In genomic region chr2:132497412-132498135, GRCm38 (mm10) we compare ENCODE assay signal across 9 mouse cellular contexts.
DNase-seq lines count a peak whose midpoint lies in the region; ATAC-seq and TF ChIP-seq lines count a peak whose summit lies in the region.
"Had no signal": no experiment of that assay in that cellular context is flagged by ENCODE, and none has a peak within 500 bp of the region (broad histone marks: within the 10 kb centered on the region; RNA-seq: fewer than 3 reads in every experiment).

No protein-coding gene starts in this region.

- 81% methylated on average over 7 of the region's 7 CpGs for WGBS in heart, embryonic 11.5 days (ENCODE audit: insufficient replicate concordance)

- peak; percentile 81 for TF ChIP-seq RAD21 in CH12.LX (IDR thresholded peaks at IDR 0.05; ENCODE audit: low read depth, low read length)

- dilution Hi-C loops in CH12.LX (cut with MboI; ENCODE audit: extremely low pct_ligation_motif_present, extremely low pct_unique_long_range_greater_than_20kb, low sequenced_read_pairs), result no loop called here

- H3K27ac ChIP-seq in left cerebral cortex, adult 2 months, result no peak overlapping the region
- H3K27ac ChIP-seq in CH12.LX (ENCODE audit: insufficient read depth, low read depth), result no peak overlapping the region
- H3K27ac ChIP-seq in heart, embryonic 11.5 days (ENCODE audit: low read depth, low read length), result no peak overlapping the region
- H3K27ac ChIP-seq: limb, embryonic 15.5 days had no signal

- in situ Hi-C loops in CH12.LX (cut with MboI; ENCODE audit: low pct_ligation_motif_present, low pct_unique_long_range_greater_than_20kb, low sequenced_read_pairs), result loop anchor here (25.0 kb wide), 2 partner anchors 360 to 535 kb away; partner anchors contain the start of genes Prnd and Slc23a2

- DNase-seq in left cerebral cortex, adult 2 months (ENCODE audit: extremely low spot score in 1 of 2, low spot score in 2 of 2), result no peak
- DNase-seq in left cerebral cortex, postnatal 36 days (ENCODE audit: low spot score in 2 of 2), result no peak
- DNase-seq in CH12.LX (ENCODE audit: extremely low read depth), result peak; percentile 44
- peak; percentile 70 for DNase-seq in brain, adult 2 months (ENCODE audit: low read depth, low spot score)
- no peak for DNase-seq in spleen, postnatal 36 days (ENCODE audit: low spot score in 2 of 2)
- no peak for DNase-seq in adrenal gland, adult (ENCODE audit: inconsistent age in 2 of 2, low spot score in 1 of 2)

- ATAC-seq in megakaryocyte progenitor cell, adult 5-6 weeks (replicated peaks; ENCODE audit: poor library complexity), result peak; percentile 96
- no peak for ATAC-seq in heart, embryonic 11.5 days (replicated peaks; ENCODE audit: insufficient number of reproducible peaks, low FRiP score, low TSS enrichment)

- no peak overlapping the region for H3K9ac ChIP-seq in CH12.LX (ENCODE audit: insufficient read depth, low read depth)
- no peak overlapping the region for H3K9ac ChIP-seq in heart, embryonic 11.5 days (ENCODE audit: low read depth, low read length)
- H3K9ac ChIP-seq: limb, embryonic 15.5 days had no signal

- no peak for TF ChIP-seq EP300 in CH12.LX (IDR thresholded peaks at IDR 0.05; ENCODE audit: low read length)

- H3K27me3 ChIP-seq in CH12.LX (replicated peaks), result no peaks in the 10 kb centered on the region
- no peaks in the 10 kb centered on the region for H3K27me3 ChIP-seq in heart, embryonic 11.5 days (ENCODE audit: control insufficient read depth, insufficient read depth, low read length)
- H3K27me3 ChIP-seq: limb, embryonic 15.5 days had no signal

- no peak for TF ChIP-seq POLR2A in CH12.LX (IDR thresholded peaks at IDR 0.05; ENCODE audit: low read depth, low read length)

- H3K4me3 ChIP-seq in left cerebral cortex, adult 2 months, result no peak overlapping the region
- no peak overlapping the region for H3K4me3 ChIP-seq in CH12.LX (replicated peaks in 1 of 3; ENCODE audit: low read depth in 2 of 3, low read length in 2 of 3, poor library complexity in 1 of 3)
- no peak overlapping the region for H3K4me3 ChIP-seq in heart, embryonic 11.5 days (ENCODE audit: low read depth, low read length)
- H3K4me3 ChIP-seq: limb, embryonic 15.5 days had no signal

- H3K9me3 ChIP-seq in CH12.LX (replicated peaks; ENCODE audit: low read length), result peaks cover 3% of the 10 kb centered on the region
- H3K9me3 ChIP-seq in heart, embryonic 11.5 days (replicated peaks; ENCODE audit: control insufficient read depth, low read length), result no peaks in the 10 kb centered on the region
- H3K9me3 ChIP-seq: limb, embryonic 15.5 days had no signal

- peaks cover 3 to 14% of the 10 kb centered on the region in 2 experiments; a peak in 3 of 4 replicates for H3K4me1 ChIP-seq in CH12.LX (ENCODE audit: control insufficient read depth in 1 of 2, insufficient read depth in 2 of 2)
- H3K4me1 ChIP-seq in heart, embryonic 11.5 days (ENCODE audit: control insufficient read depth, insufficient read depth, low read length), result no peaks in the 10 kb centered on the region
- H3K4me1 ChIP-seq: limb, embryonic 15.5 days had no signal

- no peaks in the 10 kb centered on the region for H3K79me2 ChIP-seq in CH12.LX (replicated peaks; ENCODE audit: control insufficient read depth, extremely low read depth, insufficient read depth, poor library complexity, severe bottlenecking)

- peak overlapping the region; percentile 57 for H3K4me2 ChIP-seq in CH12.LX (ENCODE audit: insufficient read depth, low read depth, poor library complexity, severe bottlenecking)
- H3K4me2 ChIP-seq in heart, embryonic 11.5 days, result no peak overlapping the region
- H3K4me2 ChIP-seq: limb, embryonic 15.5 days had no signal

- H3K36me3 ChIP-seq in CH12.LX (replicated peaks in 1 of 2; ENCODE audit: control insufficient read depth in 1 of 2, insufficient read depth in 1 of 2, low read length in 1 of 2), result no peaks in the 10 kb centered on the region
- H3K36me3 ChIP-seq in heart, embryonic 11.5 days (ENCODE audit: control insufficient read depth, insufficient read depth, low read length), result no peaks in the 10 kb centered on the region
- H3K36me3 ChIP-seq: limb, embryonic 15.5 days had no signal

- TF ChIP-seq CTCF in left cerebral cortex, adult 2 months (IDR thresholded peaks at IDR 0.05), result peak; percentile 61
- peak; percentile 6 to 81; a peak in 3 of 4 replicates for TF ChIP-seq CTCF in CH12.LX (conservative IDR thresholded peaks at IDR 0.05 in 1 of 2, IDR thresholded peaks at IDR 0.05 in 1 of 2; ENCODE audit: low read depth in 2 of 2, low read length in 2 of 2)

- intact Hi-C loops in left cerebral cortex, adult 2 months (cut with DNase I), result loop anchor here (1.0 kb wide), 1 partner anchor 181 kb away; no protein-coding TSS in a partner anchor
- intact Hi-C loops in left cerebral cortex, postnatal 36 days (cut with DNase I), result loop anchor here (5.0 kb wide), 1 partner anchor 235 kb away; the partner anchor contains the start of gene Cds2

TF ChIP-seq in CH12.LX, 34 proteins besides CTCF, POLR2A, EP300 and RAD21:
- TF ChIP-seq TBP (conservative IDR thresholded peaks at IDR 0.05; ENCODE audit: low read depth, low read length) (no peak), HCFC1 (IDR thresholded peaks at IDR 0.05; ENCODE audit: low read depth, low read length) (no peak), NRF1 (IDR thresholded peaks at IDR 0.05; ENCODE audit: low read depth, low read length) (no peak), MEF2A (IDR thresholded peaks at IDR 0.05; ENCODE audit: borderline replicate concordance, low read depth, low read length) (no peak), RCOR1 (conservative IDR thresholded peaks at IDR 0.05; ENCODE audit: low read depth, low read length) (no peak), JUND (conservative IDR thresholded peaks at IDR 0.05; ENCODE audit: low read depth, low read length) (peak; percentile 26; the same call in 1 of the 2 replicates), POLR2AphosphoS2 (IDR thresholded peaks at IDR 0.05; ENCODE audit: low read depth, low read length) (no peak), ETS1 (conservative IDR thresholded peaks at IDR 0.05; ENCODE audit: low read depth, low read length) (no peak), BHLHE40 (IDR thresholded peaks at IDR 0.05; ENCODE audit: low read depth, low read length) (peak; percentile 47), MAFK (IDR thresholded peaks at IDR 0.05; ENCODE audit: insufficient replicate concordance, low read length) (no peak), ZC3H11A (IDR thresholded peaks at IDR 0.05; ENCODE audit: low read depth, low read length) (0 out of 2 replicates have a peak, but pooled peaks have one; percentile 19), E2F4 (IDR thresholded peaks at IDR 0.05; ENCODE audit: insufficient replicate concordance, low read depth, low read length) (no peak), SMC3 (IDR thresholded peaks at IDR 0.05; ENCODE audit: low read depth, low read length) (peak; percentile 74), MYC (IDR thresholded peaks at IDR 0.05; ENCODE audit: low read depth, low read length) (peak; percentile 73; the same call in 1 of the 2 replicates)

Comparison
In these comparisons a context has a peak if more than half of its experiments do, and no peak if none do; other contexts are left out.
1. DNase-seq: peak in CH12.LX (single experiment) and brain, adult 2 months (single experiment); none in left cerebral cortex, adult 2 months (0 of 2), left cerebral cortex, postnatal 36 days (0 of 2), spleen, postnatal 36 days (0 of 2) and adrenal gland, adult (0 of 2).